In genomic region chr11:88227001-88227957, GRCm38 (mm10) we compare ENCODE assay signal across 22 mouse cellular contexts.
"Had no signal": no experiment of that assay in that cellular context is flagged by ENCODE, and none has a peak within 500 bp of the region (broad histone marks: within the 10 kb centered on the region; RNA-seq: fewer than 3 reads in every experiment).

No protein-coding gene starts in this region.

- H3K27ac ChIP-seq: kidney, postnatal 0 days; layer of hippocampus, adult 2 months; limb, embryonic 10.5 days; limb, embryonic 13.5 days; liver, embryonic 12.5 days; liver, embryonic 15.5 days; lung, embryonic 15.5 days; neural tube, embryonic 12.5 days; neural tube, embryonic 15.5 days; stomach, postnatal 0 days had no signal

- DNase-seq: kidney, postnatal 25 days; layer of hippocampus, adult 9-11 months; liver; lung, adult 18-20 months; lung, postnatal 10 days; lung, postnatal 36 days; midbrain, embryonic 14.5 days; thymus, adult 2 months; thymus, postnatal 14 days; thymus, postnatal 4 days had no signal

- H3K9ac ChIP-seq: limb, embryonic 13.5 days; liver, embryonic 12.5 days; liver, embryonic 15.5 days; lung, embryonic 15.5 days; neural tube, embryonic 12.5 days; neural tube, embryonic 15.5 days had no signal

- H3K4me3 ChIP-seq: layer of hippocampus, adult 2 months; limb, embryonic 10.5 days; limb, embryonic 13.5 days; liver, embryonic 12.5 days; liver, embryonic 15.5 days; lung, embryonic 15.5 days; megakaryocyte, embryonic 14.5 days; neural tube, embryonic 12.5 days; neural tube, embryonic 15.5 days had no signal

- H3K4me1 ChIP-seq: limb, embryonic 13.5 days; liver, embryonic 12.5 days; liver, embryonic 15.5 days; lung, embryonic 15.5 days; neural tube, embryonic 12.5 days had no signal

- H3K27me3 ChIP-seq: limb, embryonic 13.5 days; liver, embryonic 15.5 days; lung, embryonic 15.5 days; neural tube, embryonic 12.5 days; neural tube, embryonic 15.5 days had no signal

- H3K9me3 ChIP-seq: limb, embryonic 10.5 days; limb, embryonic 13.5 days; liver, embryonic 12.5 days; liver, embryonic 15.5 days; lung, embryonic 15.5 days; megakaryocyte, embryonic 14.5 days; neural tube, embryonic 12.5 days; neural tube, embryonic 15.5 days had no signal

- H3K4me2 ChIP-seq: limb, embryonic 13.5 days; liver, embryonic 12.5 days; liver, embryonic 15.5 days; lung, embryonic 15.5 days; midbrain, embryonic 11.5 days; neural tube, embryonic 12.5 days; neural tube, embryonic 15.5 days had no signal

- H3K36me3 ChIP-seq: limb, embryonic 10.5 days; limb, embryonic 13.5 days; liver, embryonic 12.5 days; liver, embryonic 15.5 days; lung, embryonic 15.5 days; neural tube, embryonic 12.5 days; neural tube, embryonic 15.5 days had no signal

- ATAC-seq: liver, embryonic 12.5 days had no signal
